ENCODE assay signal across 14 mouse cellular contexts in genomic region chr15:27132761-27133160, GRCm38 (mm10).
"Had no signal": no experiment of that assay in that cellular context is flagged by ENCODE, and none has a peak within 500 bp of the region (broad histone marks: within the 10 kb centered on the region; RNA-seq: fewer than 3 reads in every experiment).

No protein-coding gene starts in this region.

- DNase-seq: gastrocnemius, adult 2 months; gastrocnemius, postnatal 10 days; gastrocnemius, postnatal 25 days; heart, adult 2 months; heart, postnatal 14 days; heart, postnatal 36 days; kidney, adult 11 months; kidney, adult 2 months; kidney, adult 9 months; kidney, postnatal 14 days; kidney, postnatal 36 days; liver; liver, embryonic 13.5 days; liver, postnatal 0 days had no signal
